Mouse (Mus musculus) liver, postnatal 0 days (tissue): ENCODE data around the gene Flywch1. TPM values are rescaled to one million over a fixed set of nuclear protein-coding genes. Genes with fewer than 3 reads are reported as not detected.

Experiments
- ATAC-seq: fragments of 200-750 bp; cut with Nextera tagmentation; 2 replicates; pipeline ENCODE4 v1.8.0; 2017; ENCODE audit warnings: mild to moderate bottlenecking, moderate library complexity
- DNase-seq: peaks from one replicate; pipeline ENCODE4 v3.0.0-alpha.2; 2016
- H3K27ac ChIP-seq: fragments of 300-500 bp; sonication (generic); 2 replicates; pipeline ENCODE4 v1.5.1; 2014; ENCODE audit warnings: antibody characterized with exemption, moderate library complexity, mild to moderate bottlenecking, low read depth
- H3K27me3 ChIP-seq: fragments of 300-500 bp; sonication (generic); 2 replicates; pipeline ENCODE4 v1.6.1; 2014; ENCODE audit warnings: low read length, control low read depth, mixed read lengths; ENCODE audit not compliant: insufficient read depth
- H3K36me3 ChIP-seq: fragments of 300-500 bp; sonication (generic); replicated peaks from 2 replicates; pipeline ENCODE4 v1.6.1; 2014; ENCODE audit warnings: mild to moderate bottlenecking, control low read depth, low read length, moderate library complexity, mixed read lengths; ENCODE audit not compliant: insufficient read depth
- H3K4me1 ChIP-seq: fragments of 300-500 bp; sonication (generic); 2 replicates; pipeline ENCODE4 v1.6.1; 2014; ENCODE audit warnings: antibody characterized with exemption, mild to moderate bottlenecking, control low read depth; ENCODE audit not compliant: insufficient read depth
- H3K4me2 ChIP-seq: fragments of 300-500 bp; sonication (generic); 2 replicates; pipeline ENCODE4 v1.6.1; 2014; ENCODE audit warnings: low read depth, mild to moderate bottlenecking, low read length, moderate library complexity, mixed read lengths
- H3K4me3 ChIP-seq: fragments of 300-500 bp; sonication (generic); 2 replicates; pipeline ENCODE4 v1.5.1; 2014; ENCODE audit warnings: low read depth, low read length
- H3K9ac ChIP-seq: fragments of 300-500 bp; sonication (generic); replicated peaks from 2 replicates; pipeline ENCODE4 v1.6.1; 2014; ENCODE audit warnings: mild to moderate bottlenecking, moderate library complexity
- H3K9me3 ChIP-seq: fragments of 300-500 bp; sonication (generic); 2 replicates; pipeline ENCODE4 v1.6.1; 2016; ENCODE audit warnings: mild to moderate bottlenecking, control low read depth, low read length, mixed read lengths
- CTCF ChIP-seq: sonication (generic); IDR thresholded peaks from 2 replicates; pipeline ENCODE4 v1.5.1; 2016; ENCODE audit warnings: antibody characterized with exemption, low read depth
- EP300 ChIP-seq: IDR thresholded peaks from 2 replicates; pipeline ENCODE4 v1.6.1; 2016; ENCODE audit warnings: antibody characterized with exemption, low read depth, mild to moderate bottlenecking
- WGBS: fragments of 180-500 bp; shearing (Covaris S2); extraction: QIAGEN DNeasy Blood & Tissue Kit; methylation state at CpG from one replicate; pipeline ENCODE4 v1.1.7; 2014; ENCODE audit not compliant: insufficient replicate concordance; 5-methylcytosine and 5-hydroxymethylcytosine counted together
- polyA plus RNA-seq: library from polyadenylated mRNA; unstranded; fragments of >200 nt; fragmentation: Nextera tagmentation; extraction: Ambion mirVana; gene quantifications from 2 replicates; pipeline ENCODE4 v1.2.1, GENCODE M21; 2015

Flywch1 gene
- polyA plus RNA-seq, 1 experiment from 2014 or later, result 11.9 TPM

GRCm38 (mm10) chr17:23747471-23747870 lies 23.9 kb downstream of the Flywch1 start:
- peaks cover 46% of the 10 kb centered on the region for H3K27me3 ChIP-seq
- no peak for DNase-seq

DNA sequence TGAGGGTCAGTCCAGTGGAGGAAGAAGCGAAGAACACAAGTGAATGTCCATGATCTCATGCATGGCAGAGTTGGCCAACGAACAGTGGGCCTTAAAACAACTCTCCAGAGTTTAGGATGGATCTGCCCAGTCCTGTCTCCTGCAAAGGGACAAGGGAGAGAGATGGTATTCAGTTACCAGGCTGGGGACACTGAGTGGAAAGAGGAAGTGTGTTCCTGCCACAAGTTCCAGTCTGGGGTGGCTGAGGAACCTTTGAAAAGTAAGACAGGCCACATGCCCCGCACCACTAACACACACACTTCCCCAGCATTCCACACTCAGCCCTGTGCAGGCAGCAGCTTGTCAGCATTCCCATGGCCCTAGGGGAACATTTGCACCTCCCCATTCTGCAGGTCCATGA lies 24.6 kb downstream of the Flywch1 start:
- DNase-seq, result no peak
- Histone ChIP-seq H3K4me1 (peaks cover 19% of the 10 kb centered on the region), H3K9ac (no peak overlapping the region), H3K27ac (no peak overlapping the region), H3K4me2 (no peak overlapping the region), H3K9me3 (no peaks in the 10 kb centered on the region), H3K4me3 (no peak overlapping the region), H3K36me3 (no peaks in the 10 kb centered on the region), H3K27me3 (peaks cover 53% of the 10 kb centered on the region)
- ATAC-seq, result no peak
- TF ChIP-seq CTCF (no peak), EP300 (no peak)
- 70% methylated on average over 3 of the region's 3 CpGs for WGBS

More at GRCm38 (mm10) chr17:23747471-23747870, 23.9 kb downstream of the Flywch1 start:
- H3K9me3 ChIP-seq, result no peaks in the 10 kb centered on the region
- H3K4me3 ChIP-seq, result no peak overlapping the region
- H3K4me1 ChIP-seq, result peaks cover 16% of the 10 kb centered on the region
- H3K9ac ChIP-seq, result no peak overlapping the region
- H3K36me3 ChIP-seq, result no peaks in the 10 kb centered on the region
- WGBS, result 70% methylated on average over 3 of the region's 3 CpGs
- no peak overlapping the region for H3K27ac ChIP-seq
- no peak for ATAC-seq
- H3K4me2 ChIP-seq, result no peak overlapping the region
- no peak for TF ChIP-seq CTCF
- TF ChIP-seq EP300, result no peak

GRCm38 (mm10) chr17:23746311-23746710 lies 25.1 kb downstream of the Flywch1 start:
- peak overlapping the region; percentile 47; the same call in 1 of the 2 replicates for H3K4me2 ChIP-seq

DNA sequence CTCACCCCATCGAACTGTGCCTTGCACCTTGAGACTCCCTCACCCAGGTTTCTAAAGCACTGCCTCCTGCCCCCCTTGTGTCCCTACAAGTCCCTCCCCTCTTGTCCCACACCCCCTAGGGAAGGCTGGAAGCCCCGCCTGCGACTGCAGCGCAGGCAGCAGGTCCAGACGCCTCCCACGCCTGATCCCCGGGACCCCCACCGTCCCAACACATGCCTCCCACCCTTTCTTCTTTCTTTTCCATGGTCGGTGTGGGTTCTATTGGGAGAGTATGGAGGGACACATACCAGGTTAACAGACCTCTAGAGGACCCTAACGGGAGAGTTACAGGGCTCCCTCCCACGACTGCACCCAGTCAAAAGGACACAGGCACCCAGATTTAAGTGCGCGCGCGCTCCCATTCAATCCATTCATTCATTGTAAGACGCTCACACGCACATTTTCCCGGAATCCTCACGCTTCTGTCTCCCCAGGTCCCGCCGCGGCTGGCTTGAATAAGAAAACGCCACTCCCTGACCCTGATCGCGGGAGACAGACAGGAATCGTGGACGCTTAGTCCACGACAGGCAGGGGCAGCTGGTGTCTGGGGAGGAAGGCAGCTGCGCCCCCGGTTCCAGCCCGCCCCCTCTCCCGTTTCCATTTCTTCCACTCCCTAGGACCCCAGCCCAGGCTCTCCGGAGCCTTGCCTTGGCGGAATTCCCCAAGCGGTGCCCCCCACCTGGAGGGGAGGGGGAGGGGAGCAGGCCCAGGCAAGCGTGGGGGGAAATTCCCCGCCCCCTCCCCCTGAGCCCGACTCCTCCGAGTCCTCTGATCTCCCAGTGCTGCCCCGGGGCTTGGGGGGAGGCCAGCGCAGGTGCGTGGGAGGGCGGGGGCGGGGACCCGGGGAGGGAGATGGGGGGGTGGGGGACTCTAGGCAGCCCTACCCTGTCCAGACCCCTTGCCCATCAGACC lies 25.8 kb downstream of the Flywch1 start, which contains the start of gene Kremen2:
Gene Kremen2, minus strand, starts transcription at position 533 of the 951 bp plus-strand sequence.
- H3K9me3 ChIP-seq, result no peaks in the 10 kb centered on the region
- peak within 1 kb of the TSS; percentile 47 for H3K4me2 ChIP-seq
- peaks cover 64% of the 10 kb centered on the region for H3K27me3 ChIP-seq
- WGBS, result 3% methylated on average over 39 of the region's 45 CpGs
- no peak for ATAC-seq
- H3K4me1 ChIP-seq, result peaks cover 24% of the 10 kb centered on the region
- no peak within 1 kb of the TSS; the same call in 1 of the 2 replicates for H3K9ac ChIP-seq
- H3K36me3 ChIP-seq, result no peaks in the 10 kb centered on the region
- no peak for TF ChIP-seq CTCF
- no peak for TF ChIP-seq EP300
- no peak for DNase-seq
- H3K27ac ChIP-seq, result no peak within 1 kb of the TSS
- peak within 1 kb of the TSS; percentile 30 for H3K4me3 ChIP-seq

More at GRCm38 (mm10) chr17:23746311-23746710, 25.1 kb downstream of the Flywch1 start:
- no peak for DNase-seq
- Histone ChIP-seq H3K27ac (no peak overlapping the region), H3K9ac (no peak overlapping the region), H3K9me3 (no peaks in the 10 kb centered on the region), H3K4me3 (no peak overlapping the region), H3K36me3 (no peaks in the 10 kb centered on the region), H3K4me1 (peaks cover 19% of the 10 kb centered on the region), H3K27me3 (peaks cover 58% of the 10 kb centered on the region)
- WGBS, result 15% methylated on average over 12 of the region's 12 CpGs
- TF ChIP-seq CTCF (peak; percentile 24; the same call in 1 of the 2 replicates), EP300 (no peak)
- ATAC-seq, result no peak

DNA sequence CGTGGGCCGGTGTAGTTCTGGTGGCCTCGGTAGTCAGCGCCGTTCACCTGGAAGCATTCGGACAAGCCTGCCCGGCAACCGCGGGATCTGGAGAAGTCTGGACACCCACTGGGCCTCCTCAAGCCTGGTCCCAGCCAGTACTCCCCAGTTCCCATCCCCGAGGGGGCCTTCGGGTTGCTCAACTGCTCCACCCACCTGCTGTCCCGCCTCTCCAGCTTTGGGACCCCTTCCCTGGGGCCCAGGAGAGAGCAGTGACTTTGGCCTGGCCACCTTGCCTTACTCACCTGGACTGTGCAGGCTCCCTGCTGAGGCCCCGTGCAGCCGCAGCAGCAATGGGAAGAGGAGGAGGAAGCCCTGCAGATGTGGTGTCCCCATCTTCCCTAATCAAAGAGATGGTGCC lies 26.8 kb downstream of the Flywch1 start:
- Histone ChIP-seq H3K27ac (no peak overlapping the region), H3K36me3 (no peaks in the 10 kb centered on the region), H3K4me3 (no peak overlapping the region), H3K9me3 (no peaks in the 10 kb centered on the region), H3K9ac (no peak overlapping the region), H3K4me2 (no peak overlapping the region), H3K4me1 (peaks cover 33% of the 10 kb centered on the region), H3K27me3 (peaks cover 73% of the 10 kb centered on the region)
- ATAC-seq (no peak), DNase-seq (no peak)
- 8% methylated on average over 14 of the region's 14 CpGs for WGBS
- TF ChIP-seq CTCF (no peak), EP300 (no peak)

DNA sequence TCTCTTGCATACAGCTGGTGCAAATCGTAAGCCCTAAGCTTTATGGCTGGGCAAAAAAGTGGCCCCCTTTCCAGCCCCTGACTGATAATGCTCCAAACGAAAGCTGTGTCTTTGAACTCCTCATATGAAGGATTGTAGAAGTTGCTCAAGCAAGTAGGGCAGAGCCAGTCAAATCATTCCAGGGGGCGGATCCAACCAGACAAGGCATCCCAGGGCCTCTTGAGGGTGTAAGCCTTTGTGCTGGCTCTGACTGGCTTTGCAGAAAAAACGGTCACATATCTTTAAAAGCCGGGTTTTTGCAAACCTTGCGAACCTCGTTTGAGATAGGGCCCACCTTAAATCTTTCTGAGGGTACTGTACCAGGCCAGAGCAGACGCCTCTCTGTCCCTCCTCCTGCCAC lies 27.3 kb downstream of the Flywch1 start:
- H3K27me3 ChIP-seq, result peaks cover 78% of the 10 kb centered on the region
- no peak overlapping the region for H3K9ac ChIP-seq
- H3K4me2 ChIP-seq, result no peak overlapping the region
- H3K9me3 ChIP-seq, result no peaks in the 10 kb centered on the region
- no peak for TF ChIP-seq EP300
- TF ChIP-seq CTCF, result no peak
- ATAC-seq (no peak), DNase-seq (no peak)
- 28% methylated on average over 8 of the region's 8 CpGs for WGBS
- no peak overlapping the region for H3K4me3 ChIP-seq
- no peak overlapping the region for H3K27ac ChIP-seq
- H3K36me3 ChIP-seq, result no peaks in the 10 kb centered on the region
- peaks cover 34% of the 10 kb centered on the region for H3K4me1 ChIP-seq
